Mouse (Mus musculus): ENCODE results near the gene Nxpe2.

DNA sequence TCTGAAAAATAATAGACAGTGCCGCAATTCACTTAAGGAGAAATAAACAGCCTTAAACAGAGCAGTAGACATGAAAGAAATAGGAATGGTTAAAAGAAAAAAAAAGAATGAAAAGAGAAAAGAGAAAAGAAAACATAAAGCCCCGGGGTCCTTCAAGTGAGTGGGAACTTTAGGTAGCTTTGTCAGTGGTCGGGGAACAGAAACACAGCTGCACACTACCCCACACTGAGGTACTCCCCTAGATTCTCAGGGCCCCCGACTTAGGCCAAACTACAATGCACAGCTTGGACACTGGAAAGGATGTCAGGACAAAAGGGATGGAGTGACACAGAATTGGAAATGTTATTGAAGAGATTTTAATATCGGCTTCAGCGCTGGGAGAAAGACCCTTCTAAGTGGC is 9.5 kb upstream of the Nxpe2 start:
- TF ChIP-seq CTCF (IDR thresholded peaks at IDR 0.05; ENCODE audit: low read depth, low read length) = no peak
- TF ChIP-seq POLR2A (IDR thresholded peaks at IDR 0.05; ENCODE audit: insufficient read depth, low read length) = no peak
- no peak for TF ChIP-seq EP300 (IDR thresholded peaks at IDR 0.05; ENCODE audit: insufficient read depth, low read depth, low read length)

Data from ES-Bruce4 (cell line).